Mouse (Mus musculus) layer of hippocampus, postnatal 36 days (tissue): ENCODE measurements around the gene Cnst. TPM values are rescaled to one million over a fixed set of nuclear protein-coding genes. Genes with fewer than 3 reads are reported as not detected.

ENCODE experiments used
- DNase-seq, 2 experiments: peaks; one replicate each; pipeline ENCODE4 v3.0.0; 2022
- total RNA-seq, 2 experiments: library from RNA; stranded (reverse); gene quantifications; 2 replicates each; pipeline ENCODE4 v1.2.3; 2021

Cnst gene
- total RNA-seq, 2 experiments from 2014 or later, result 32.9 to 36.2 TPM

- DNase-seq, result no peak
Observed at GRCm38 (mm10) chr1:179592143-179592542, 46.0 kb downstream of the Cnst start.

DNA sequence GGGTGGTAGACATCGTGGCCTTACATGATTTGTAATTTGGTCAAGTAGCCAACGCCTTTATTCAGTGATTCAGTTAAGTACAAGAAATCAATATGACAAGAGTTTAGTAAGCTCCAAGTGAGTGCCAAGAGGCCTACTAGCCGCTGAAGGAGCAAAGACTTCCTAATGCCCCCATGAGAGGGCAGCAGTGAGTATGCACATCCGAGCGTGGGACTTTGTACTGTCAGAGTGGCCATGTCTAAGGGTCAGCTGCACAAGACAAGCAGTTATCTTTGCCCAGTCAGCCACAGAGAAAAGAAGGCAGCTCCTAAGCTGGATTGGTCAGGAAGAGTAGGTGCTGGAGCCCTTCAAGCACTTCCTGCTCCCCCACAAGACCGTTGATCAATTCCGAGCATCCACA is 46.8 kb downstream of the Cnst start:
- no peak for DNase-seq

GRCm38 (mm10) chr1:179598386-179598785 is 52.2 kb downstream of the Cnst start:
- no peak for DNase-seq

DNA sequence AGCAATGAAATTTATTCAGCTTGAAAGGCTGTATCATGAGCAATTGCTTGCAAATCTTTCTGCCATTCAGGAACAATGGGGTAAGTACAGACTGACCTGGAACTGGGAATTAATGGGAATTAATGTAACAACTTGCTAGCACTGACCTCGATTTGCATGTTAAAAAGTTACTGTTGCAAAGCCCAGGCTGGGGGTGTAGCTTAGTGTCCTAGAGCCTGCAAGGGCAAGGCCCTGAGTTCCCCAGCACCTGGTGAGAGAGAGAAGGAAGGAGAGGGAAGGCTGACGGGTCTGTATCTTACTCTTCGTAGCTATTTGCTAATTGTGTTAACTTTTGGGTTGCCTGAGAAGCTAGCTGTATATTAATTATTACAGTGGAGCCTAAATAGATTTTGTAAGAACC is 58.4 kb downstream of the Cnst start:
- DNase-seq, result no peak

DNA sequence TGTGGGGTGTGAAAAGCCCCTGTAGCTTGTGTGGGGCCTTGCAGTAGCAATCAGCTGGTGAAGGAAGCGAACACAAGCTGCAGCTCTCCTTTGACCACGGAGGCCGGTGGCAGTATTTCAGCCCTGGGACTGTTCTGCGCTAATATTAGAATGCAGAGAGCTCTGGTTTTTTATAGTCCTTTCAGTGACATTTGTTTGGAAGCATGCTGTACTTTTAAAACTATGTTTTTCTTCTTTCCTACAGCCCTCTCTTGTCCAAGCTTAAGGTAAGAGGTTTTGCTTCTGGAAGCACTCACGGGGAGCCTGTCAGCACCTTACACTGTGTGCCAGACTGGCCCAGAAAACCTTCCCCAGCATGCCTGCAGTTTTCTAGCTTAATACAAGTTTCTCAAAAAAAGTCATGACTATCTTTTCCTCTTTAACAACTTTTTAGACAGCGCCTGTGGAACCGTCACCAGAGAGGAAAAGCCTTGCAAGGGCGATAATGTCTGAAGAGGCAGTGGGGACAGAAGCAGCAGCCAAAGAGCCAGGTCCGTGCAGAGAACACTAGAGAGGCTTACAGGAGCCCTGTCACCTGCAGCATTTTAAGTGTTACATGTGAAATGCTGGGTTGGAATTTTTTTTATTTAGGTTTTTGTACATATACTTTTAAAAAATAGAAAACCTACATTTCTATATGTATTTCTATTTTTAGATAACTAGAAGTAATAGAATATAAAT is 60.0 kb downstream of the Cnst start:
- DNase-seq, result no peak

- DNase-seq, result no peak
Observed at GRCm38 (mm10) chr1:179608521-179608920, 62.4 kb downstream of the Cnst start.

DNA sequence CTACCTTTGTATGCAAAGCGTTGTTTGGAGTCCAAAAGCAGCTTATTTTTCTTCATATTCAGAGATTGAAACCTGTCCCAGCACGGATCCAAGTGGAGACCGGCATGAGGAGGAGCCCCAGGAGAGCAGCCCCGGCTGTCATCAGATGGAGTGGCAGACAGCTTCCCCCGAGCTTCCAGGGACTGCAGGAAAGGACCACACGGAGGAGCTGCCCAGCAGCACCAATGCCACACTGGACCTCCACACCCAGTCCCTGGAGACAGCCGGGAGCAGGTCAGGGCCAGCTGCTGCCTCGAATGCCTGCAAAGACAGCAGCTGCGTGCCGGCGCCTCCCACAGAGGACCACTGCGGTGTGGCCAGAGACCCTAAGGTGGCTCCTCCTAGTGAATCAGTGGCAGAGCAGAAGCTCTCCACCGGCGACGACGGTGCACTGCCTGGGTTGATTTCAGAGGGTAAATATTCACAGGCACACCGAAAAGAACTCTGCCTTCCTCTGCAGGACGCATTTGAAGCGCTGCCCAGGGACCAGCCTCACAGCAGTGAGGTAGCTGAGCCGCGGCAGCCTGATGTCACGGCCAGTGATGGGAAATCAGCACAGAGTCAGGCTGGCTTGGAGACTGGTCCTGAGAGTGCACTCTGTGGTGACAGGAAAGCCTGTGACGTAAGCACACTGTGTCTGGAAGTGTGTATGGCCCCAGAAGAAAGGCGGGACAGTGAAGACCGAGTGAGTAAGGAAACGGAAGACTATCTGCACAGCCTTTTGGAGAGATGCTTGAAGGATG is 63.7 kb downstream of the Cnst start:
- DNase-seq, result no peak

DNA sequence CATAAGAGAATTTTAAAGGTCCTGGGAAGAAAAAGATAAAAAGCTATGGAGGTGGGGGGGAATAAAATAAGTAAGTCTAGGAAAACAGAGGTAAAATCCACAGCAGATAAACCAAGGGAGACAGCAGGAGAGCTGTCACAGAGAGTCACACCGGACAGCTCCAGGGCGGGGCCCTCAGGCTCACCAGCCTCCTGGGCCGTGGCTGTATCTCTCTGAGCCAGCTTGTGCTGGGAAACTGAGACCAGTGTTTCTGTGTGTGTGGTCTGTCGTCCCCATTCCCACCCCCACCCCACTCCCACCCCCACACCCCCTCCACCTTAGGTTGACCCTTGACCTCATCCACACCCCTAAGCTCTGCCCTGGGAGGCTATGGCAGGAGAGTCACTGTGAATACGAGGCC is 65.0 kb downstream of the Cnst start:
- no peak for DNase-seq

- DNase-seq, result no peak
Observed at GRCm38 (mm10) chr1:179612418-179612817, 66.2 kb downstream of the Cnst start.

- DNase-seq, result no peak
Observed at GRCm38 (mm10) chr1:179612986-179613505, 66.9 kb downstream of the Cnst start.

GRCm38 (mm10) chr1:179617426-179617825 is 71.3 kb downstream of the Cnst start:
- no peak for DNase-seq

- DNase-seq, result no peak
Observed at GRCm38 (mm10) chr1:179622665-179623064, 76.5 kb downstream of the Cnst start.

- no peak for DNase-seq
Observed at GRCm38 (mm10) chr1:179623657-179624056, 77.5 kb downstream of the Cnst start.

- DNase-seq, result no peak
Observed at GRCm38 (mm10) chr1:179624354-179624753, 78.2 kb downstream of the Cnst start.

DNA sequence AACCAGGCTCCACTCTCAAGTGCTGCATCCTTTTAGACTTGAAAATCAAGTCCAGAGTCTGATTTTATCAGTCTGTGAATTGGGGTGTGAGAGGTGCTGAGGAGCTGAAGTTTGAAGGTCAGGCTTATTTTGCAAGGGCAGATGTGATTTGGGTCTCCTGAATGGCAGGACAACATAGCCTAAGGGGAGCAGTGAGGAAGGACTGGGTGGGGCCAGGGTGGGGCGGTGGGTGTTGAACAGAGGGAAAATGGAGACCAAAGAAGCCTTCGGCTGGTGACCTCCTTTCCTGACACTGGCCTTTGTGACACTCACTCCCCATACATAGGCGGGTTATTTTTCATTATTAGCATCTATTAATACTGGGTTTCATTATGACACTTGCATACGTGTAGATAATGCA is 81.7 kb downstream of the Cnst start:
- no peak for DNase-seq

DNA sequence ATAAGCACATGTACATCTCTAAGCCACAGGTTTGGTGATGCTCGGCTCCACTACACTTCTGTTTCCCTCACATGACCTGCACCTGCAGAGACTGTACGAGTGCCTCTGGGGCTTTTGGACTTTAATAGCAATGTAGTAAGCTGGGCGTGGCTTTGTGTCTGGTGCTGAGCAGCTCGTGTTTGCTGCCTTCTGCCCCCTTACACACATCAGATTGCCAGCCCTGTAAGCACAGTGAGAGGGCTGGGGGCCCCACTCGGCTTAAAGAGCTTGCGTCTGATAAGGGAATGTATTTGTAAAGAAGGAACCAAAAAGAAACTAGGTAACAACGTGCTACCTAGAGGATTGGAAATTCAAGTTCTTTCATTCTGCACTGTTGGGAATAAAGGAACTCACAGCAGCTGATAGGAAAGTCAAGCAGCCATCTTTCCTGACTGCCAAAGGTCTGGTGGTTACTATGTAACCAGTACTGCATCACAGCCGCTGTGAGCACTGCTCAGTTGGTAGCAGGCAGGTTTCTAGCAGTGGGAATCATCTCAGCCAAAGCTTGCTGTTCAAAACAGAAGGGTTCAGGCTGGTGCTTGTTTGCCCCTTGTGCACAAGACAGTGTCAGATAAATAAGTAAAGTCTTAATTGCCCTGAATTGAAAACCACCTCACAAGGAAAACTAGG is 82.4 kb downstream of the Cnst start:
- no peak for DNase-seq

- no peak for DNase-seq
Observed at GRCm38 (mm10) chr1:179629276-179629675, 83.1 kb downstream of the Cnst start.

DNA sequence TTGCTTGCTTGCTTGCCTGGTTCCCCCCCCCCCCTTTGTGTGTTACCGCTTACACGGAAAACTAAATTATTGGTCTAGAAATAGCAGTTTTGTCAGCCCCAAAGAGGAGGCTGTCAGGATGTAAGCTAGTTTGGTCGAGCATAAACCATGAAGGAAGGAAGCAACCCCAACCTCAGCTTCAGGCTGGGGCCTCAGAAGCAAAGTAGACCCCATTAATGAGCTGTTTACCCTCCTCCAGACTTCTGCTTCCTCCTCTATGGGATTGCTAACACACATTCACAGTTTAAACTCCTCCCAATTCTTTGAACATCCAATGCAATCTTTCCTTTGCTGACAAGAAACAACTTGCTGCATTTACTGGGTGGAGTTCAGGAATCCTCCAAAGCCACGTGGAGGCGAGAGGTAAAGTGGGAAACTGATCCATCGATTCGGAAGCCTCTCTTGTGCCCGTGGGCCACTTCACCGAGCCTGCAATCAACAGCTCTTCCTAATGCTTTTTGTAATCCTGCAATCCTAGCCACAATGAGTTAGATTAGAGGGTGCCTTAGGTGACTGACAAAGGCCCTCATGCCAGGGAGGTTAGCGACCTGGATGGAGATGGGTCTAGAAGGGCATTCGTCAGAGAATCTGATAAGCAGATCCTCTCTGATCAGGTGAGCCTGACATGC is 86.7 kb downstream of the Cnst start:
- DNase-seq, result no peak

- no peak for DNase-seq
Observed at GRCm38 (mm10) chr1:179633414-179633752, 87.2 kb downstream of the Cnst start.

GRCm38 (mm10) chr1:179634159-179634558 is 88.0 kb downstream of the Cnst start:
- no peak for DNase-seq

DNA sequence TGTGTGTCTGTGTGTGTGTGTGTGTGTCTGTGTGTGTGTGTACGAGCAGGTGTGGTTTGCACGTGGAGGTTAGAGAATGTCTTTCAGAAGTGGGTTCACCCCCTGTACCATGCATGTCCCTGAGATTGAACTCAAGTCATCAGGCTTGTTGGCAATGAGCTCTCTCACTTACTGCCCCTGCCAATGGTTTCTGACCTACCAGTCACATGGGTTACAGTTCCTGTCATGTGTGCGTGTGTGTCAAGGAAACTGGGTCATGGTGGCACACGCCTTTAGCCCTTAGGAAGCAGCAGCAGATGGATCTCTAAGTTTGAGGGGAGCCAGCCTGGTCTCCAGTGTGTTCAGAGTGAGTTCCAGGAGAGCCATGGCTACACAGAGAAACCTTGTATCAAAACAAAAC is 96.6 kb downstream of the Cnst start:
- DNase-seq, result no peak

DNA sequence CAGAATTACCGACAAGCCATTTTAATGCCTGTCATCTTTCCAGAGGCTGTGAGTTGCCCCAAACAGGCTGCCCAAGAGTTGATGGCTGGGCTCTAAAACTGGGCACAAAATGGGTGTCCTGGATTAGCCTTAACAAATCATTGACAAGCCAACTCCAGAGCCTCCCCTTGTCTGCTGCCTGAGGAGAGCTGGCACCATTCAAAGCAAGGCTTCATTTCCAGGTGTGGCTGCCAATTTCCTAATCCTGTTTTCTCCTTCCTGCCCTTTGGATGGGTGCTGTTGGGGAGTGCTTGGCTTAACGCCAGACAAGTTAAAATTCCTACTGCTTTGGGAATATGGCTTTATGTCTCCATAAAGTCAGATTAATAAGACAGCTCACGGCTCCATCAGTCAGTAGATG is 98.0 kb downstream of the Cnst start:
- DNase-seq, result no peak
